Mouse (Mus musculus): ENCODE data around the gene Rhob. TPM values are rescaled to one million over a fixed set of nuclear protein-coding genes. Genes with fewer than 3 reads are reported as not detected.

The Rhob gene
- polyA plus RNA-seq, 1 experiment from 2014 or later = 58.5 TPM

- H3K27ac ChIP-seq = no peak overlapping the region
- H3K36me3 ChIP-seq = no peaks in the 10 kb centered on the region
- H3K27me3 ChIP-seq = no peaks in the 10 kb centered on the region
- H3K9ac ChIP-seq = no peak overlapping the region
- no peaks in the 10 kb centered on the region for H3K9me3 ChIP-seq
- ATAC-seq (ENCODE audit: insufficient number of reproducible peaks, insufficient read depth, low FRiP score, low TSS enrichment) = no peak
- peaks cover 5% of the 10 kb centered on the region for H3K4me1 ChIP-seq
- 41% methylated on average over 4 of the region's 4 CpGs for WGBS
- no peak overlapping the region for H3K4me2 ChIP-seq (replicated peaks)
- H3K4me3 ChIP-seq = no peak overlapping the region
These were observed 10.7 kb downstream of the Rhob start for GRCm38 (mm10) chr12:8489098-8489497.

- Histone ChIP-seq H3K27ac (no peak overlapping the region), H3K4me1 (peaks cover 5% of the 10 kb centered on the region), H3K9me3 (no peaks in the 10 kb centered on the region), H3K4me3 (no peak overlapping the region), H3K9ac (no peak overlapping the region), H3K4me2 (replicated peaks) (no peak overlapping the region), H3K27me3 (no peaks in the 10 kb centered on the region), H3K36me3 (no peaks in the 10 kb centered on the region)
- 85% methylated on average over 4 of the region's 4 CpGs for WGBS
- no peak for ATAC-seq (ENCODE audit: insufficient number of reproducible peaks, insufficient read depth, low FRiP score, low TSS enrichment)
These were observed 11.2 kb downstream of the Rhob start for GRCm38 (mm10) chr12:8488652-8488980.

GRCm38 (mm10) chr12:8487959-8488651 is 11.7 kb downstream of the Rhob start:
- no peak for ATAC-seq (ENCODE audit: insufficient number of reproducible peaks, insufficient read depth, low FRiP score, low TSS enrichment)
- WGBS = 59% methylated on average over 5 of the region's 5 CpGs
- Histone ChIP-seq H3K4me2 (replicated peaks) (no peak overlapping the region), H3K4me1 (peaks cover 5% of the 10 kb centered on the region), H3K27ac (no peak overlapping the region; the same call in 1 of the 2 replicates), H3K36me3 (no peaks in the 10 kb centered on the region), H3K27me3 (no peaks in the 10 kb centered on the region), H3K9me3 (no peaks in the 10 kb centered on the region), H3K9ac (no peak overlapping the region), H3K4me3 (no peak overlapping the region)

- 66% methylated on average over 1 of the region's 1 CpGs for WGBS
These were observed 12.5 kb downstream of the Rhob start for GRCm38 (mm10) chr12:8487281-8487680.

GRCm38 (mm10) chr12:8485247-8485646 is 14.6 kb downstream of the Rhob start:
- no peak for ATAC-seq (ENCODE audit: insufficient number of reproducible peaks, insufficient read depth, low FRiP score, low TSS enrichment)
- Histone ChIP-seq H3K27me3 (no peaks in the 10 kb centered on the region), H3K4me2 (replicated peaks) (no peak overlapping the region), H3K9ac (no peak overlapping the region), H3K4me1 (peaks cover 5% of the 10 kb centered on the region), H3K4me3 (no peak overlapping the region), H3K27ac (no peak overlapping the region), H3K9me3 (no peaks in the 10 kb centered on the region), H3K36me3 (no peaks in the 10 kb centered on the region)
- 80% methylated on average over 7 of the region's 7 CpGs for WGBS

More at GRCm38 (mm10) chr12:8487281-8487680, 12.5 kb downstream of the Rhob start:
- Histone ChIP-seq H3K4me1 (peaks cover 5% of the 10 kb centered on the region), H3K27me3 (no peaks in the 10 kb centered on the region), H3K4me2 (replicated peaks) (no peak overlapping the region), H3K27ac (no peak overlapping the region), H3K36me3 (no peaks in the 10 kb centered on the region), H3K9me3 (no peaks in the 10 kb centered on the region), H3K4me3 (no peak overlapping the region), H3K9ac (no peak overlapping the region)
- ATAC-seq (ENCODE audit: insufficient number of reproducible peaks, insufficient read depth, low FRiP score, low TSS enrichment) = no peak

GRCm38 (mm10) chr12:8482169-8482568 is 17.6 kb downstream of the Rhob start:
- no peak for ATAC-seq (ENCODE audit: insufficient number of reproducible peaks, insufficient read depth, low FRiP score, low TSS enrichment)
- Histone ChIP-seq H3K4me2 (replicated peaks) (no peak overlapping the region), H3K27ac (no peak overlapping the region), H3K4me3 (no peak overlapping the region), H3K27me3 (no peaks in the 10 kb centered on the region), H3K9ac (no peak overlapping the region), H3K36me3 (no peaks in the 10 kb centered on the region), H3K9me3 (no peaks in the 10 kb centered on the region), H3K4me1 (no peaks in the 10 kb centered on the region)
- 73% methylated on average over 2 of the region's 2 CpGs for WGBS

- H3K4me3 ChIP-seq = no peak overlapping the region
- no peak overlapping the region for H3K4me2 ChIP-seq (replicated peaks)
- no peaks in the 10 kb centered on the region for H3K27me3 ChIP-seq
- WGBS = 55% methylated on average over 6 of the region's 6 CpGs
- H3K9ac ChIP-seq = no peak overlapping the region
- no peaks in the 10 kb centered on the region for H3K9me3 ChIP-seq
- no peaks in the 10 kb centered on the region for H3K36me3 ChIP-seq
- no peak for ATAC-seq (ENCODE audit: insufficient number of reproducible peaks, insufficient read depth, low FRiP score, low TSS enrichment)
- no peak overlapping the region for H3K27ac ChIP-seq
- no peaks in the 10 kb centered on the region for H3K4me1 ChIP-seq
These were observed 24.9 kb downstream of the Rhob start for GRCm38 (mm10) chr12:8474836-8475387.

- no peak overlapping the region for H3K9ac ChIP-seq
- no peak for ATAC-seq (ENCODE audit: insufficient number of reproducible peaks, insufficient read depth, low FRiP score, low TSS enrichment)
- no peaks in the 10 kb centered on the region for H3K36me3 ChIP-seq
- no peak overlapping the region for H3K27ac ChIP-seq
- no peak overlapping the region for H3K4me2 ChIP-seq (replicated peaks)
- H3K4me3 ChIP-seq = no peak overlapping the region
- no peaks in the 10 kb centered on the region for H3K27me3 ChIP-seq
- H3K9me3 ChIP-seq = no peaks in the 10 kb centered on the region
- no peaks in the 10 kb centered on the region for H3K4me1 ChIP-seq
- WGBS = 67% methylated on average over 7 of the region's 7 CpGs
These were observed 27.0 kb downstream of the Rhob start for GRCm38 (mm10) chr12:8472591-8473358.

GRCm38 (mm10) chr12:8472051-8472450 is 27.8 kb downstream of the Rhob start:
- no peak overlapping the region for H3K9ac ChIP-seq
- WGBS = 78% methylated on average over 4 of the region's 4 CpGs
- H3K4me1 ChIP-seq = no peaks in the 10 kb centered on the region
- no peaks in the 10 kb centered on the region for H3K36me3 ChIP-seq
- no peaks in the 10 kb centered on the region for H3K9me3 ChIP-seq
- H3K27me3 ChIP-seq = no peaks in the 10 kb centered on the region
- no peak overlapping the region for H3K27ac ChIP-seq
- ATAC-seq (ENCODE audit: insufficient number of reproducible peaks, insufficient read depth, low FRiP score, low TSS enrichment) = no peak
- H3K4me2 ChIP-seq (replicated peaks) = no peak overlapping the region
- H3K4me3 ChIP-seq = no peak overlapping the region

GRCm38 (mm10) chr12:8470962-8471361 is 28.8 kb downstream of the Rhob start:
- H3K4me3 ChIP-seq = no peak overlapping the region
- no peaks in the 10 kb centered on the region for H3K36me3 ChIP-seq
- 81% methylated on average over 2 of the region's 2 CpGs for WGBS
- no peaks in the 10 kb centered on the region for H3K9me3 ChIP-seq
- H3K27ac ChIP-seq = no peak overlapping the region
- no peak for ATAC-seq (ENCODE audit: insufficient number of reproducible peaks, insufficient read depth, low FRiP score, low TSS enrichment)
- no peak overlapping the region for H3K9ac ChIP-seq
- H3K4me2 ChIP-seq (replicated peaks) = no peak overlapping the region
- H3K4me1 ChIP-seq = no peaks in the 10 kb centered on the region
- H3K27me3 ChIP-seq = no peaks in the 10 kb centered on the region

- 94% methylated on average over 25 of the region's 25 CpGs for WGBS
These were observed 29.9 kb downstream of the Rhob start for GRCm38 (mm10) chr12:8469742-8470494.

More at GRCm38 (mm10) chr12:8469742-8470494, 29.9 kb downstream of the Rhob start:
- no peak overlapping the region for H3K27ac ChIP-seq
- no peak; the same call in 1 of the 2 replicates for ATAC-seq (ENCODE audit: insufficient number of reproducible peaks, insufficient read depth, low FRiP score, low TSS enrichment)
- no peaks in the 10 kb centered on the region for H3K9me3 ChIP-seq
- H3K4me3 ChIP-seq = no peak overlapping the region
- no peak overlapping the region for H3K9ac ChIP-seq
- no peaks in the 10 kb centered on the region for H3K27me3 ChIP-seq
- H3K4me2 ChIP-seq (replicated peaks) = no peak overlapping the region
- no peaks in the 10 kb centered on the region for H3K36me3 ChIP-seq
- no peaks in the 10 kb centered on the region for H3K4me1 ChIP-seq

All from embryonic facial prominence, embryonic 12.5 days (tissue).